Mouse (Mus musculus) lung, adult 2 months (tissue): ENCODE data around the gene Abhd16a.

Experiments
- CTCF ChIP-seq: fragments of 200-500 bp; IDR thresholded peaks from 2 replicates; pipeline ENCODE4 v1.5.1; 2011; ENCODE audit warnings: mild to moderate bottlenecking, low read length, control low read depth; ENCODE audit not compliant: insufficient read depth
- POLR2A ChIP-seq: fragments of 200-500 bp; IDR thresholded peaks from 2 replicates; pipeline ENCODE4 v1.6.1; 2011; ENCODE audit warnings: low read depth, mild to moderate bottlenecking, control low read depth, low read length, borderline replicate concordance; ENCODE audit errors: extremely low read depth

DNA sequence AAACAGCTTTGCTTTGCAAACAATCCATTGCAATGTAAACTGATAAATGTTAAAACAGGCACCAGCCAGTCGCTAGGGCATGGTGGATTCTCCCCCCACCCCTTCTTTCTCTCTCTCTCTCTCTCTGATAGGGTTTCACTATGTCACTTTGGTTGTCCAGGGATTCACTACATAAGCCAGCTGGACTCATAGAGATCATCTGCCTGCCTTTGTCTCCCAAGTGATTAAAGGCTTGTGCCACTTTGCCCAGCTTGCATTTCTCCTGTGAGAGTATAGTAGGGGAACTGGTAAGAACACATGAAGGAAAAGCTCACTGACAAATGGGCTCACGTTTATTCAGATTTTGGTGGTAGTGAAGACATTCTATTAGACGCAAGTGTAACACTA lies 43.1 kb downstream of the Abhd16a start:
- TF ChIP-seq CTCF (no peak), POLR2A (no peak)
